Mouse (Mus musculus): ENCODE results near the gene Pik3ip1.

DNA sequence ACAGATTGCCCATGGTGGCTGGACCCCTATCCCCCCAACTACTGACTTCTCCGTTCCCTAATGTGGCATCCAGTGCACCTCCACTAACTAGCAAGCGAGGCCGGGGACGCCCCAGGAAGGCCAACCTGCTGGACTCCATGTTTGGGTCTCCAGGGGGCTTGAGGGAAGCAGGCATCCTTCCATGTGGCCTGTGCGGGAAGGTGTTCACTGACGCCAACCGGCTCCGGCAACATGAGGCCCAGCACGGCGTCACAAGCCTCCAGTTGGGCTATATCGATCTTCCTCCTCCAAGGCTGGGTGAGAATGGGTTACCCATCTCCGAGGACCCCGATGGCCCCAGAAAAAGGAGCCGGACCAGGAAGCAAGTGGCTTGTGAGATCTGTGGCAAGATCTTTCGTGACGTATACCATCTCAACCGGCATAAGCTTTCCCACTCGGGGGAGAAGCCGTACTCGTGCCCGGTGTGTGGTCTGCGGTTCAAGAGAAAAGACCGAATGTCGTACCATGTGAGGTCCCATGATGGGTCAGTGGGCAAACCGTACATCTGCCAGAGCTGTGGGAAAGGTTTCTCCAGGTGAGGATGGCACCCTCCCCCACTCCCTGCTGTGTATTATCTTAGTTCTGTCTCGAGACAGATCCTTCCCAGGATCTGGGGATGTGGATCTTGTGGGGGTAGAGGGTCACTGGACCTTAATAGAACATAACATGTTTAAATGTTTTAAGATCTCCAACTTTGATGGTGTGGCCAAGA, 38.7 kb upstream of the Pik3ip1 start:
- no peak for TF ChIP-seq POLR2A (IDR thresholded peaks at IDR 0.05; ENCODE audit: borderline replicate concordance, insufficient read depth, low read length)
- no peak for TF ChIP-seq CTCF (IDR thresholded peaks at IDR 0.05; ENCODE audit: borderline replicate concordance, insufficient read depth, low read depth, low read length)
